Mouse (Mus musculus) hindlimb bud, embryonic 11.5 days (tissue): ENCODE measurements at regions not wholly inside any gene's neighbourhood (a gene's known extent, or its start where the extent isn't known, plus 50 kb on each side); places are given as distances from the start of the nearest gene placed in this dataset.

Experiments used
- DNase-seq: peaks from one replicate; pipeline ENCODE4 v3.0.0-alpha.2; 2012; ENCODE audit warnings: low read depth, low spot score; ENCODE audit errors: extremely low spot score

GRCm38 (mm10) chr5:41206462-41206861, 501.5 kb downstream of the Rab28 start:
- no peak for DNase-seq

- no peak for DNase-seq
These were observed 503.5 kb downstream of the Rab28 start for GRCm38 (mm10) chr5:41204417-41204816.

GRCm38 (mm10) chr5:41187193-41187592, 520.8 kb downstream of the Rab28 start:
- no peak for DNase-seq

- no peak for DNase-seq
These were observed 530.7 kb downstream of the Rab28 start for GRCm38 (mm10) chr5:41177220-41177619.

DNA sequence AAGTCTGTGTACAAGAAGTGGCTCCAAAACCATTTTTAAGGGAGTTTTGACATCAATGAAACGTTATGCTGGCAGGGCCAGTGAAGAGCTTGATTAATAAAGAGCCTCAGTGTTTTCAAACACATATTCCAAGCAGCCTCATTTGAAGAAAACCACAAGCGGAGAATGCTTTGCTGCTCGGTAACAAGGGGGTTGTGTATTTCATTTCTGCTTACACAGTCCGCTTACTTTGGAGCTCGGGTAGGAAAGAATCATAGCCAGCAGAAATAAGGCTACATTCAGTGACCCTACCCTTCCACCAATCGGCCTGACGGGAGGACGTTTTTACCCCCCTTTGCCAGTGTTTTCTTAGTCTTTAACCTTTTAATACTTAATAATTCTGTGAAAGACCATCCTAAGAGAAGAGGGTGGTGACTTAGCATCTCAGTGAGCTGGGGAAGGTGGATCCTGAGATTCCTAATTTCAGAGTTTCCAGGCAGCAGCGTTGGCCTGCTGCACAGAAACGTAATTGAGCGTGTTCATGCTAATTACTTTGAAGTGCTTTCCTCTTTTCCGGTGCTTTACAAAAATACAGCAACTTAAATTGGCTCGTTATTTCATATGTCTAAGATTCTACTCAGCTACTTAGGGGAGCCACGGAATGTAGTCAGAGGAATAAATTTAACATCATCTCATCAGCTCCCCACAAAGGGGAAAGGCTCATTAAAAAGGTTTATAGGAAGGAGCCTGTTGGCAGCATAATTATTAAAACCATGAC, 541.9 kb downstream of the Rab28 start:
- no peak for DNase-seq

DNA sequence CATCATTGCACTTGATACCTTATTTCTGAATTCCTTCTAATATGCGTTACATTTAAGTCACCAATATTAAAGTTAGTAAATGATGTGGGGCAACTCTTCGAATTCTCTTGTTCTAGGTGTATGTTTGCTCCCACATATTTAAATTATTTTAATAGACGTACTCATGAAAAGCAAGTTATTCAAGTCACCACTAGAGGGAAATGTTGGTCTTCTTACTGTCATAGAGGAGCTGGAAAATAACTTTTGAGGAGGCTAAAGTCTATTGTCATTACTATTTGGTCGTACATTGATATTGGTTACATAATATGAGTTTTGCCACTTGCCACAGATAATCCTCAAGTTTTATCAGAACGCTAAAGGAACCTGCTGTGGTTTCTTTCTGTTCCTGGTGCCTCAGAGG, 582.9 kb downstream of the Rab28 start:
- DNase-seq = peak; percentile 22

- no peak for DNase-seq
These were observed 590.3 kb downstream of the Rab28 start for GRCm38 (mm10) chr5:41117658-41118057.

- no peak for DNase-seq
These were observed 620.2 kb downstream of the Rab28 start for GRCm38 (mm10) chr5:41087773-41088172.

DNA sequence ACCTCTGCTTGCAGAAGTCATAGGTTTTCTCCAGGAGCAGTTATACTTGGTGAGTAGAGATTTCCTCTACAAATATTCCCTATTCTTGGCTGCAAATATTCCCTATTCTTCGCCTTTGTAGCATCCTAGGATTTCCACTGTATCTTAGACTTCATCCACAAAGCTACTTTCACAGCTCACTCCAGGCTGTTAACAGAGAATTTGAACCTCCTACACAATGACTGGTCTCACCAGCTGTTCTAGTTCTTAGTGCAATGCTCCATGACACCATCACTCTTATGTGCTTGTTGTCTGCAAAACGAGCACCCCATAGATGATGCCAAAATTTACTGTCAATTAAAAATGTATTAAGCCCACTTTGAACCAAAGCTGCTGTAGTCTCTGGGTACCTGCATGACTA, 631.5 kb downstream of the Rab28 start:
- DNase-seq = no peak

DNA sequence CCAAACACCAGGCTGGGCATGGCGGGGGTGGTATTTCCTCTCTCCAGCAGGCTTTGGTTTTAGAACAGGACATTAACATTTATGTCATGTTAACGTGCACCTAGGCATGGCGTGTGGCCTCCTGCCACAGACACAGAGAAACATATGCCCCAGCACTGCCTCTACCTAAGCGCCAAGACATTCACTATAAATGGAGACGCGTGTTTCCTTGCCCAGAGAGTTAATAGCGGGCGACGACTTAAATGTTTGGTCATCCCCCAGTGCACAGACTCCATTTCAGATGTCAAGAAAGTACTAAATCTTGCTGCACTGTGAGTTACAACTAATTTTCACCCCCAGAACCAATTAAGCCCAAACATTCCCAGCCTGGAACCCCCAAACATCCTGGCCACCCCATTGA, 646.3 kb downstream of the Rab28 start:
- DNase-seq = no peak

GRCm38 (mm10) chr5:41061222-41061621, 646.7 kb downstream of the Rab28 start:
- no peak for DNase-seq

GRCm38 (mm10) chr5:41058015-41058414, 649.9 kb downstream of the Rab28 start:
- DNase-seq = no peak

DNA sequence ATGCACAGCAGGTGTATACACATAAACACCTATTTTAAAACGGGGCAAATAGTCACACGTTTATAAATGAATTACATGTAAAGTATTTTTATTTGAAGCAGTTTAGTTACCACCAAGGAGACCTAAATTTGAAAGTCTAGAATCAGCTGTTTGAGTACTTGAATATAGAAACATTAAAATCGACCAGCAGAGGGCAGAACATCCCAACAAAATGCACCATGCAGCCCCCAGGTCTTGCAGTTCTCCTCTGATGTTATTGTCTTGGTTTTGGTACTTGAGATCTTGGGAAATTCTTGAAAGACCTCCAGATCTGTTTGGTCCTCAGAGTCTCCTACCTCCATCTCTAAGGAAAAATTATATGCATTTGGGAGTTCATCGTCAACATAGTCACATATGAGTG, 656.0 kb downstream of the Rab28 start:
- DNase-seq = no peak

DNA sequence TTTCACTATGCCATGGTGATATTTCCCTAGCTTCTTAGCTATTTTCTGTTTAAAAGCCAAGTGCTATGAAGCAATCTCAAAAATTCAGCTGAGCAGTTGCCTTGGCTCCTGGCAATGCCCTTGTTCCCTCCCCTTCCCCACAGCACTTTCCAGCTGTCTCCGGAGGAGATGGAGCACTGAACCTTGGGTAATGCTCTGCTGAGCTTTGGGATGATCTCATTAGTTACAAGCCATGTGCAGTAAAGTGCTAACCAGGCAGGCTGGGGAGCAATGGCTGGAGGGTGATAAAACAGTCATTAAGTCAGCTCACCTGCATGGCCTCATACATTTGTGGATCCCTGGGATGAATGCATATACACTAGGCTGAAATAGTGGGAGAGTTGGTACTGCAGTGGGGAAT, 659.4 kb downstream of the Rab28 start:
- no peak for DNase-seq

DNA sequence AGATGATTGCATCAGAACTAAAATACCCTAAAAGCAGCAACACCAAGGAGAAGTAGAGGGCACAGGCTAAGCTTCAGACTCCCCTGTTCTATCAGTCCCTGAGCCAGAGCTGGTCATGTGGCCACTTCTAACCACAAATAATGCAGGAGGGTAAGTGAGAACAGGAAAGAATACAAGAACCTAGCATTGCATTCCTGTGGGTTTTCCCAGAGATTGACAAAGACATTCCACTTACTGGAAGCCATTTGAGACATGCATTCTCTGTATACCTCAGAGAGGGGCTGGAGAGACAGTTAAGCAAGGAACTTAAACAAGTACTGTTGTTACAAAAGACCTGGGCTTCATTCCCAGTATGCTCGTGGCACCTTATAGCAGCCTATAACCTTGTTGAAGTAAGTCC, 662.7 kb downstream of the Rab28 start:
- DNase-seq = no peak

GRCm38 (mm10) chr5:41044465-41044864, 663.5 kb downstream of the Rab28 start:
- peak; percentile 56 for DNase-seq

GRCm38 (mm10) chr5:41038790-41039189, 669.2 kb downstream of the Rab28 start:
- DNase-seq = no peak

DNA sequence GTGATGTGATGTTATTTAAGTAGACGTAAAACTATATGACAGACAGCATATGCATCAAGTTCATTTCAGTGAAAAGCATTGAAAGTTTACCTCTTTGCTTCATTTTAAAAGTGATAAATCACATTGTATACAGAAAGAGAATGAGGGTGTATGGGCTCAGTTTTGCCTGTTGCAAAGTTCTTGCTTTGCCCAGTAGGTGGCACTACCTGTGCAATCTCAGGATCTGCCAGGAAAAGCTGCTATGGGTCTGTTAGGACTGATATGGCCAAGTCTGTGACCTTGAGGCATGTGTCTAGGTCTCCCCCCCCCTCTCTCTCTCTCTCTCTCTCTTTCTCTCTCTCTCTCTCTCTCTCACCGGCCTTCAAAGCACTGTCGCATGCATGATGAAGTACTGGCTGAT, 701.3 kb downstream of the Rab28 start:
- no peak for DNase-seq

GRCm38 (mm10) chr5:40986562-40986961, 721.4 kb downstream of the Rab28 start:
- peak; percentile 44 for DNase-seq

- no peak for DNase-seq
These were observed 733.1 kb downstream of the Rab28 start for GRCm38 (mm10) chr5:40974892-40975291.

GRCm38 (mm10) chr5:40952901-40953595, 754.9 kb downstream of the Rab28 start:
- DNase-seq = peak; percentile 6

GRCm38 (mm10) chr5:40929127-40929526, 778.8 kb downstream of the Rab28 start:
- DNase-seq = no peak

DNA sequence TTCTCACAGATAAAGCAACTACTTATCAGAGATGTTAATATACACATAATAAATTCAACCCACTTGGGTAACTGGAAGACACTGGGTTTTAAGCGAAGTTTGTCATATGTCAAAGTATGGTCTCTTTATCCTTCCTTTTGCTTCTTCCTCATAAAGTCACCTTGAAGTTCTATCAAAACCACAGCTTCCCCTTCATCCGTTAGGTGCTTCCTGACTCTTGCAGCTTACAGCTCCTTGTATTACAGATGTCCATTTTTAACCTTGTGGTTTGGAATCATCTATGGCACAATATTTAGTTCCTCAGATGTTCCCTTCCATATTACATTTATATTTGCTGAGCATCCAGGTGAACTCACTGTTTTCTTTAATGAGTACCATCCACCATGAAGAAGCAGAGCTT, 787.0 kb downstream of the Rab28 start:
- no peak for DNase-seq
